Mouse (Mus musculus): Measurements from ENCODE around the gene Tmem74b. TPM values are rescaled to one million over a fixed set of nuclear protein-coding genes. Genes with fewer than 3 reads are reported as not detected.

Tmem74b gene
- polyA plus RNA-seq, 1 experiment from 2014 or later, result 1.6 TPM

DNA sequence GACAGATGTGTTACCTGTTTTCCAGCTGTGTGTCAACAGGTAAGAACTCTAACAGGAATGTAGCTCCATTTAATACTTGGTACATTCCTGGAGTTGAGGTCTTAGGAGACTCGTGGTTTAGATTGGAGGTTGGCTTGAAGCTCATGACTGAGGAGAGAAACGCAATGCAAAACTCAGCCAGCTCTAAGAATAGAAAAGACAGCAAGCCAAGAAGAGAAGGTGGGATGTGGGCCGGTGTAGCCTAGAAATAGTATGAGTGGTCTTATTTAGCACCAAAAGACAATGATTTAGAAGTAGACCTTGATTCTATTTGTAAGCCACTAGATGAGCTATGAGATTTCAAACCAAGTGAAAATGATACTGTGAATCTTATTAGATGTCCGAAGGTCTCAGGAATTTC, 13.7 kb downstream of the Tmem74b start:
- Histone ChIP-seq H3K4me3 (replicated peaks) (no peak overlapping the region), H3K4me1 (no peaks in the 10 kb centered on the region), H3K27ac (no peak overlapping the region), H3K36me3 (peaks cover 20% of the 10 kb centered on the region), H3K27me3 (replicated peaks) (no peaks in the 10 kb centered on the region), H3K4me2 (no peak overlapping the region), H3K9me3 (no peaks in the 10 kb centered on the region), H3K9ac (no peak overlapping the region)
- no peak for ATAC-seq (ENCODE audit: insufficient read depth, low FRiP score, low read depth)
- 93% methylated on average over 4 of the region's 4 CpGs for WGBS

DNA sequence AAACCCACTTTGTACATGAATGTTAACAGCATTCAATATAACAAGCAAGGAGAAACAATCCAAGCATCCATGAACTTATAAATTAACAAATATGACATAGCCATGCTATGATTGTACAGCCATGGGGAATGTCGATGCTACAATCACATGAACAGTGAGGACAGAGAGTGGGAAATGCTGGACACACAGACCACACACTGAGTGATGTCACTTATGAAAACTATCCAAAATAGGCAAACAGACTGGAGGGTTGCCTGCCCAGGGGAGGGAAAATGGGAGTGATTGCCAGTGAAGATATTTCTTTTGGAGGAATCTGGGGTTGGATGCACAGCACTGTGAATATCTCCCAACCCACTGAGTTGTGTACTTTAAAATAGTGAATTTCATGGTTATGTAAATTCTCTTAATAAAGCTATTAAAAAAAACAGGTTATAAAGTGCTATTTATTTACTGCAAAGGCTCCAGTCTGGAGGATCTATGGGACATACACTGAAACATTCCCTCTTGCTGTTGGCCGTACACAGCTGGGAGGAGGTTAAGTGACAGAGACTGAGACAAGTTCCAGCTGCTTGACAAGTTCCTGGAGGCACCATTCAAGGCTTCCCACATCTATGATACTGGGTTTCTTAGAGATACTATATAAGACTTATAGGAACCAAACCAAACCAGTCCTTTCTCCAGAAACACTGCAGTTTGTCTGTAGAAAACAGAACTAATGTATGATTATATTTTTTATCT, 14.7 kb downstream of the Tmem74b start:
- Histone ChIP-seq H3K27me3 (replicated peaks) (no peaks in the 10 kb centered on the region), H3K9me3 (no peaks in the 10 kb centered on the region), H3K36me3 (peaks cover 27% of the 10 kb centered on the region), H3K27ac (no peak overlapping the region), H3K4me3 (replicated peaks) (no peak overlapping the region), H3K4me2 (no peak overlapping the region), H3K4me1 (no peaks in the 10 kb centered on the region), H3K9ac (no peak overlapping the region)
- WGBS, result 65% methylated on average over 2 of the region's 2 CpGs
- no peak for ATAC-seq (ENCODE audit: insufficient read depth, low FRiP score, low read depth)

DNA sequence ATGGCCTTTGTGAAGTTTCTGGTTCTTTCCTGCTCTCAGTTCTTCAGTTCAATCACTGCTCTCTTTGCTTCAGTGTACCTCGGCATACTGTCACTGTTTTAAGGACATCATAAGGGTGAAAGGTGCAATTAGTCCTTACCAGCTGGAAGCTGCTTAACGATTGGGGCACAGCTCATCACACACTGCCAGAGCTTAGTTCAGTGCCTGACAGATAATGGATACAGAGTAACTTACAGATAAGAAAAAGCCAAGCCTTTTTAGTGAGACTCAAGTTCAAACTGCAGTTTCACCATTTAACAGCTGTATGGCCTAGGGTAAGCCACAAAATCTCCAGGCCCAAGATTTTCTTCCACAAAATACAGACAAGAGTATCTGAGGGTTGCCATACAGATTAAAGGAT, 22.3 kb downstream of the Tmem74b start:
- no peak for ATAC-seq (ENCODE audit: insufficient read depth, low FRiP score, low read depth)
- no peaks in the 10 kb centered on the region for H3K9me3 ChIP-seq
- no peak overlapping the region for H3K4me2 ChIP-seq
- H3K36me3 ChIP-seq, result peaks cover 27% of the 10 kb centered on the region
- WGBS, result 83% methylated on average over 2 of the region's 2 CpGs
- no peak overlapping the region for H3K4me3 ChIP-seq (replicated peaks)
- no peak overlapping the region for H3K27ac ChIP-seq
- H3K9ac ChIP-seq, result no peak overlapping the region
- no peaks in the 10 kb centered on the region for H3K27me3 ChIP-seq (replicated peaks)
- H3K4me1 ChIP-seq, result no peaks in the 10 kb centered on the region

DNA sequence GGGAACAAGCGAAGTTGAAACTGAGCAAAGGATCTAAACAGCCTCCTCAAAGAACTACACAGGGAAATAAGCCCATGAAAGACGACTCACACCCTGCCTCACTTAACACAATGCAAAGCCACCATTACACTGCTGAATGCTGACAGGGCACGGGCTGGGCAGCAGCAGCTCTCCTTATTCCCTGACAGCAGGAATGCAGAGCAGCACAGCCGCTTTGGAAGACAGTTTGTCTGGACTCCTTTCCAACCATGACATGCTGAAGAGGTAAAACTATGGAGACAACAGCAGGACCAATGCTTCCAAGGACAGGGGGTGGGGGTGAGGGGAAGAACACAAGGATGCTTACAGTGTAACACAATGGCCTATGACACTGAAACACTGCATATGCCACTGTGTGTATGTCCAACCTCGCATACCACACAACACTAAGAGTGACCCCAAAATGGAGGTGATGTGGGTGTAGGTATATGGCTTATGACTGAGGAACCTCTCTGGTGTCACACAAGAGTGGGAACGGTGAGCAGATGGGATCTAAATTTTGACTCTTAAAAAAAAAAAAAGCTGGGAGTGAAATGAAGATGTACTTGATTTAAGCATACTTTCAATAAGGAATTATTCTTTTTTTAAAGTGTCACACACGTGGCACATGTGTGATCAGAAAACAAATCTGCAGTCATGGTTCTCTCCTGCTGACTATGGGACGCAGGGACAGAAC, 31.5 kb downstream of the Tmem74b start:
- Histone ChIP-seq H3K27me3 (replicated peaks) (no peaks in the 10 kb centered on the region), H3K27ac (no peak overlapping the region), H3K4me2 (no peak overlapping the region), H3K4me3 (replicated peaks) (no peak overlapping the region), H3K9ac (no peak overlapping the region), H3K9me3 (no peaks in the 10 kb centered on the region), H3K4me1 (no peaks in the 10 kb centered on the region), H3K36me3 (0 out of 2 replicates have a peak, but pooled peaks cover 11% of the 10 kb centered on the region)
- no peak for ATAC-seq (ENCODE audit: insufficient read depth, low FRiP score, low read depth)
- 85% methylated on average over 8 of the region's 8 CpGs for WGBS

DNA sequence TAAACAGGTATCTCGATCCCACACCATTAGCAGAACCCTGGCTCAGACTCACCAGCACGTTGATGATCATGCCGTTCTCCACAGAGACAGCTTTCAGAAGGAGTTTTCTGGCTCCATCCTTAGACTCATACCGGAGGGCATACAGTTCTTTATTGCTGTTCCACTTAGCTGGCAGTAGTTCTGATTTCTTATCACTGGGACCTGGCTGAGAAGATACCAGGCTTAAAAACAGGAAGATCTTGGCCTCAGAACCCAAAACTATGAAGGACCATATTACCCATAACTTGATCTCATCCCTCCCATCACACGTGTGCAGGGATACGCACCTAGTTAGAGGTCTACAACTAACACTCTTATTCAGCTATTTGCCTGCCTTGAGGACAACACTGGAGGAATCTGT, 33.6 kb downstream of the Tmem74b start:
- no peak for ATAC-seq (ENCODE audit: insufficient read depth, low FRiP score, low read depth)
- no peak overlapping the region for H3K4me3 ChIP-seq (replicated peaks)
- 93% methylated on average over 6 of the region's 6 CpGs for WGBS
- H3K9me3 ChIP-seq, result no peaks in the 10 kb centered on the region
- no peak overlapping the region for H3K27ac ChIP-seq
- H3K36me3 ChIP-seq, result 0 out of 2 replicates have a peak, but pooled peaks cover 8% of the 10 kb centered on the region
- H3K27me3 ChIP-seq (replicated peaks), result no peaks in the 10 kb centered on the region
- H3K4me1 ChIP-seq, result peaks cover 13% of the 10 kb centered on the region; the same call in 1 of the 2 replicates
- no peak overlapping the region for H3K4me2 ChIP-seq
- H3K9ac ChIP-seq, result no peak overlapping the region

DNA sequence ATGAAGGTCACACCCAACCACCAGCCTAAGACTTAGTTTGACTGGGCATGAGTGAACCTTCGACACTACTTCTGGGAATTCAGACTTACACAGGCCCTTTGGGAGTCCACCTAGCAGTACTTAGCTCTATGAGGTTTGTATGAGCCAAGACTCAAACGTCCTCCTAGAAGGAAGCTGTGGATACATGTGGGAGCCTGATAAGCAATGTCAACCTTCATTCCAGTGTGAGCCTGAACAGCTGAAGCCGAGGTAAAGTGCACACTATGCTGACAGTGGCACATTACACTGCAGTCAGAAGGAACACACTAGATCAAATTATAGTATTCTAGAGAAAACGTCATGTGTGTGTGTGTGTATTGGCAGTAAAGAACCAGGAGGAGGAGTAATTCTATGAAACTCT, 36.7 kb downstream of the Tmem74b start:
- H3K4me2 ChIP-seq, result no peak overlapping the region
- no peak overlapping the region for H3K9ac ChIP-seq
- H3K36me3 ChIP-seq, result 0 out of 2 replicates have a peak, but pooled peaks cover 8% of the 10 kb centered on the region
- no peak for ATAC-seq (ENCODE audit: insufficient read depth, low FRiP score, low read depth)
- H3K27ac ChIP-seq, result no peak overlapping the region
- 83% methylated on average over 4 of the region's 4 CpGs for WGBS
- H3K4me3 ChIP-seq (replicated peaks), result no peak overlapping the region
- no peaks in the 10 kb centered on the region for H3K27me3 ChIP-seq (replicated peaks)
- H3K9me3 ChIP-seq, result no peaks in the 10 kb centered on the region
- peaks cover 17% of the 10 kb centered on the region; the same call in 1 of the 2 replicates for H3K4me1 ChIP-seq

DNA sequence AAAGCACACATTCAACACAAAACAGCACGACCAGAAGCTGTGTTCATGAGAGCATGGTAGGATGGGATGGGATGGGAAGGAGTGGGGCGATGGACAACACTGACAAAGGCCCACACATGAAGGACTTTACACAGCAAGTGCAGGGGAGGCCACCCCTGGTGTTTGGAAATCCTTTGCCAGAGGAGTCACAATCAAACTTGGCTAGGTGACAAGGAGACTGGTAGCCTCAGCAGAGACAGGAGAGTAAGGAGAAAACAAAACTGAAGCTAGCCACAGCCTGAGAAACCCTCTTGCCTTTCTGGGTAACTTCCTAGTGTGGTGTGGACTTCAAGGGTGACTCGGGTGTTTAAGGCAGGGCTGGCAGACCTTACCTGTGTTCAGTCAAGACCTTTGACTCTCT, 37.3 kb downstream of the Tmem74b start:
- ATAC-seq (ENCODE audit: insufficient read depth, low FRiP score, low read depth), result no peak
- Histone ChIP-seq H3K9ac (no peak overlapping the region), H3K9me3 (no peaks in the 10 kb centered on the region), H3K4me2 (no peak overlapping the region), H3K36me3 (0 out of 2 replicates have a peak, but pooled peaks cover 3% of the 10 kb centered on the region), H3K27ac (no peak overlapping the region), H3K4me3 (replicated peaks) (no peak overlapping the region), H3K27me3 (replicated peaks) (no peaks in the 10 kb centered on the region), H3K4me1 (peaks cover 17% of the 10 kb centered on the region; the same call in 1 of the 2 replicates)
- WGBS, result 89% methylated on average over 3 of the region's 3 CpGs

DNA sequence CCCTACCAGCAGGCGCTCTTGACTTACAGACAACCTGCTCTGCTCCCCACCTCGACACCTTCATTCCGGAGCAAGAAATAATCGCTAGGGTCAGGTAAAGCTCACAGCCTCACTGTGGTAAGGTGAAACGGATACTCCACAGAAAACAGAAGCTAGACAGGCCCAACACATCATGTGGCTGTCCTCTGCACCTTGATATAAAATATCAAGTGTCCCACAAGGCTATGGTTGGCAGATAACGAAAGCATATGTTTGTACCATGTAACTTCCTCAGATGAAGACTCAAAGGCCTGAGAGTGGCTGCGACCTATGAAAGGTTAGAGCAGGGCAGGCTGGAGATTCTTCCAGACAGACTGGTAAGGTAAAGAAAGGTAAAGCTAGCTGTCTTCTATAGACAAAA, 37.7 kb downstream of the Tmem74b start:
- no peak for ATAC-seq (ENCODE audit: insufficient read depth, low FRiP score, low read depth)
- H3K9me3 ChIP-seq, result no peaks in the 10 kb centered on the region
- peaks cover 17% of the 10 kb centered on the region; the same call in 1 of the 2 replicates for H3K4me1 ChIP-seq
- 79% methylated on average over 7 of the region's 7 CpGs for WGBS
- no peak overlapping the region for H3K27ac ChIP-seq
- H3K4me3 ChIP-seq (replicated peaks), result no peak overlapping the region
- peak overlapping the region; percentile 79; the same call in 1 of the 2 replicates for H3K4me2 ChIP-seq
- H3K27me3 ChIP-seq (replicated peaks), result no peaks in the 10 kb centered on the region
- no peaks in the 10 kb centered on the region for H3K36me3 ChIP-seq
- no peak overlapping the region for H3K9ac ChIP-seq

DNA sequence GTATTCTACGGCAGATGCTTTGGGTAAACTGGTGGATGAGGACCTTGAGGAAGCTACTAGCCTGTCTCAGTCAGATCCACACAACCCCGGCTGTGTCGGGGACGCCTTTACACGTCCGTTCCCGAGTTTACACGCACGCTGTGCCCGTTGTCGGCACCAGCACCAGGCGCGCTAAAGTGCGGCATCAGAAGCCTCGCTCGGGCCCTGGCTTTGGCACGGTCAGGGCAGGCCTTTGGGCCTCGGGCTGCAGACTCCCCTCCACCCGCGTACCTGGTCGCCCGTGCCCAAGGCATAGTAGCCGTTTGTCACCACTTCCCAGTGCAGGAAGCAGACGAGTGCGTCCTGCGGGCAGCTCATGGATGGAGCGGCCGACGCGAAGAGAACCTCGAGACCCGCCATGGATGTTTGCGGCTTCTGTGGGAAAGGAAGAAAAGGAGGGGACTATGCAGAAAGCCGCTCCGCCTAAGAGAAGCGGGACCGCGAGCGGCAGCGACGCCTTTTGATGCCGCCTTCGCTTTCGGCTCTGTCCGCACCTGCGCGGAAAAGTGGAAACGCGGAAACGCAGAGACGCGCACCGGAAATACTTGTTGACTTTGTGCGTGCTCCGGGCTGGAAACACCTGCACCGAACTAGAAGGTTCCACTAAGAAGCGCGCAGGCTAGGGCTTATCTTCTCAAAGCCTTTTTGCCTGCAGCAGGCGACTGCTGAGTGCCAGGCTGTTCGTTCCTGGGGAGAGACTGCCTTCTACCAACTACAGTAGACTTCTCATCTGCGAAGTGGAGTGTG, 39.1 kb downstream of the Tmem74b start:
- Histone ChIP-seq H3K4me1 (peaks cover 17% of the 10 kb centered on the region; the same call in 1 of the 2 replicates), H3K27ac (peak overlapping the region; percentile 67), H3K4me2 (peak overlapping the region; percentile 79), H3K36me3 (no peaks in the 10 kb centered on the region), H3K4me3 (replicated peaks) (peak overlapping the region; percentile 96), H3K9me3 (no peaks in the 10 kb centered on the region), H3K27me3 (replicated peaks) (no peaks in the 10 kb centered on the region), H3K9ac (peak overlapping the region; percentile 74)
- WGBS, result under 1% methylated on average over 61 of the region's 61 CpGs
- peak; percentile 90 for ATAC-seq (ENCODE audit: insufficient read depth, low FRiP score, low read depth)

DNA sequence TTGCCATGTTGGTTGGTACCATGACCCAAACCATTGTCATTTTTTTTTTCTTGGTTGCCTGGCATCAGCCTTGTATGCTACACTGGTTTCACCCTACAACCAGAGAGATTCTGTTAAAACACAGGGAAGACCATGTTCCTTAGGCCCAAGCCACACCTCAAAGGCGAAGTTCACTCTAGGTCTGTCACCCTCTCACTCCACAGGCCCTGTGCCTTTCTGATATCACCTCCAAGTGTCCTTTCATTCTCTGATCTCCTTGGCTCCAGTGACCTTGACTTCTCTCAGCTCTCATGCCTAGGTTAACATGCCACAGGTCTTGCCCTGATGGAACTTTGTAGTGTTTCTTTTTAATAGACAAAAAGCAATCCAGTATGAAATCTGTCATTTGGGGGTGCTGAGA, 40.3 kb downstream of the Tmem74b start:
- no peak overlapping the region for H3K4me2 ChIP-seq
- WGBS, result 97% methylated on average over 1 of the region's 1 CpGs
- H3K36me3 ChIP-seq, result no peaks in the 10 kb centered on the region
- H3K27me3 ChIP-seq (replicated peaks), result no peaks in the 10 kb centered on the region
- ATAC-seq (ENCODE audit: insufficient read depth, low FRiP score, low read depth), result no peak
- H3K4me1 ChIP-seq, result peaks cover 17% of the 10 kb centered on the region; the same call in 1 of the 2 replicates
- H3K27ac ChIP-seq, result no peak overlapping the region
- H3K9me3 ChIP-seq, result no peaks in the 10 kb centered on the region
- no peak overlapping the region for H3K4me3 ChIP-seq (replicated peaks)
- no peak overlapping the region for H3K9ac ChIP-seq

DNA sequence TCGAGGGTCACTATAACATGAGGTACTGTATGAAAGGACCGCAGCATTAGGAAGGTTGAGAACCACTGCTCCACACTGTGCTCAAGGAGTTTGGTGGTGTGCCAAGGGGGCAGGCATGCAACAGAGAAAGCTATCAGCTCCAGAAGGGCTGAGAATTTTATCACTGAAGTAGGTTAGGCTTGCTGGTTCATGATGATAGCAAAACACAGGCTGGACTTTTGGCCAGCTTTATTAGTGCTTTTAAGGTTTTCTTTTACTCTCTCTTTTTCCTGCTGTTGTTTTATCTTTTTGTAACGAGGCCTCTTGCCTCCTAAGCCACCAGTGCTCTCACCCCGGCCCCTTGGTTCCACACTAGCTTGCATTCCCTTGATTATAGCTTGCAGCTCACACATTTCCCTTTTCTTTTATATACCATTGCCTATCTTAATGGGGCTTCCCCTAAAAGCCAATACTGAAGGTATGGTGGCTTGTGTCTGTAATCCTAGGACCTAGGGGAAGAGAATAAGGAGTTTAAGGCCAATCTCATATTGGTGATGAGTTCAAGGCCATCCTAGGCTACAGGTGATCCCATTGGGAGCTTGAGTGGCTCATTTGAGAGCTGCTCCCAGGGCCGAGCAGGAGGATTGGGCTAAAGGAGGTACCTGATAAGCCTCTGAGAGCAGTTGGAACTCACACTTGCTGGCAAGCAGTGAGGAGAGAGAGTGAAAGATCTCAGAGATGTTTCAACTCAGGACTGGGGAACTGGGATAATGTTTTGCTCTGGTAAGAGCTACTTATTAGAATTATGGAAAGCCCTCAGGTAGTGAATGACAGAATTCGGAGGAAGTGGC, 41.3 kb downstream of the Tmem74b start:
- WGBS, result 64% methylated on average over 6 of the region's 6 CpGs
- Histone ChIP-seq H3K4me2 (no peak overlapping the region), H3K9me3 (no peaks in the 10 kb centered on the region), H3K4me1 (peaks cover 17% of the 10 kb centered on the region; the same call in 1 of the 2 replicates), H3K27me3 (replicated peaks) (no peaks in the 10 kb centered on the region), H3K4me3 (replicated peaks) (no peak overlapping the region), H3K36me3 (no peaks in the 10 kb centered on the region), H3K27ac (no peak overlapping the region), H3K9ac (no peak overlapping the region)
- ATAC-seq (ENCODE audit: insufficient read depth, low FRiP score, low read depth), result peak; percentile 43; the same call in 1 of the 2 replicates

Data from stomach, embryonic 15.5 days (tissue).